Mouse (Mus musculus): Measurements from ENCODE around the gene Tectb. TPM values are rescaled to one million over a fixed set of nuclear protein-coding genes. Genes with fewer than 3 reads are reported as not detected.

The Tectb gene
- polyA plus RNA-seq, 2 experiments: 0.01 to 0.23 TPM

- no peak overlapping the region for H3K9ac ChIP-seq (replicated peaks)
- WGBS (ENCODE audit: insufficient replicate concordance): 58% methylated on average over 1 of the region's 1 CpGs
- H3K4me3 ChIP-seq (ENCODE audit: insufficient read depth in 1 of 2, low read depth in 2 of 2, low read length in 2 of 2): no peak overlapping the region
- H3K9me3 ChIP-seq (ENCODE audit: control insufficient read depth, low read length): no peaks in the 10 kb centered on the region
- TF ChIP-seq EP300 (IDR thresholded peaks at IDR 0.05; ENCODE audit: low read depth) (no peak), CTCF (IDR thresholded peaks at IDR 0.05; ENCODE audit: low read depth) (no peak)
- no peak for ATAC-seq (ENCODE audit: insufficient read depth)
- no peaks in the 10 kb centered on the region for H3K36me3 ChIP-seq (replicated peaks; ENCODE audit: control insufficient read depth, insufficient read depth, low read depth)
- no peak overlapping the region for H3K27ac ChIP-seq
- DNase-seq (ENCODE audit: low read depth in 3 of 3, low spot score in 3 of 3): no peak
- H3K4me1 ChIP-seq (replicated peaks; ENCODE audit: control insufficient read depth in 2 of 2, insufficient read depth in 2 of 2, low read length in 1 of 2): peaks cover 7 to 11% of the 10 kb centered on the region in 2 experiments; a peak in 3 of 4 replicates
- H3K27me3 ChIP-seq (ENCODE audit: control insufficient read depth, insufficient read depth, low read length): no peaks in the 10 kb centered on the region
- H3K4me2 ChIP-seq (ENCODE audit: low read depth): no peak overlapping the region
Measured at GRCm38 (mm10) chr19:55211698-55212097, 31.2 kb downstream of the Tectb start.

GRCm38 (mm10) chr19:55213617-55214340 lies 33.2 kb downstream of the Tectb start:
- Histone ChIP-seq H3K4me1 (replicated peaks; ENCODE audit: control insufficient read depth in 2 of 2, insufficient read depth in 2 of 2, low read length in 1 of 2) (peaks cover 6 to 11% of the 10 kb centered on the region in 2 experiments), H3K27me3 (ENCODE audit: control insufficient read depth, insufficient read depth, low read length) (no peaks in the 10 kb centered on the region), H3K9ac (replicated peaks) (no peak overlapping the region), H3K9me3 (ENCODE audit: control insufficient read depth, low read length) (no peaks in the 10 kb centered on the region), H3K4me3 (ENCODE audit: insufficient read depth in 1 of 2, low read depth in 2 of 2, low read length in 2 of 2) (no peak overlapping the region), H3K27ac (no peak overlapping the region), H3K36me3 (replicated peaks; ENCODE audit: control insufficient read depth, insufficient read depth, low read depth) (no peaks in the 10 kb centered on the region), H3K4me2 (ENCODE audit: low read depth) (no peak overlapping the region)
- ATAC-seq (ENCODE audit: insufficient read depth): no peak
- DNase-seq (ENCODE audit: low read depth in 3 of 3, low spot score in 3 of 3): no peak
- no peak for TF ChIP-seq CTCF (IDR thresholded peaks at IDR 0.05; ENCODE audit: low read depth)
- TF ChIP-seq EP300 (IDR thresholded peaks at IDR 0.05; ENCODE audit: low read depth): no peak
- 71% methylated on average over 12 of the region's 12 CpGs for WGBS (ENCODE audit: insufficient replicate concordance)

DNA sequence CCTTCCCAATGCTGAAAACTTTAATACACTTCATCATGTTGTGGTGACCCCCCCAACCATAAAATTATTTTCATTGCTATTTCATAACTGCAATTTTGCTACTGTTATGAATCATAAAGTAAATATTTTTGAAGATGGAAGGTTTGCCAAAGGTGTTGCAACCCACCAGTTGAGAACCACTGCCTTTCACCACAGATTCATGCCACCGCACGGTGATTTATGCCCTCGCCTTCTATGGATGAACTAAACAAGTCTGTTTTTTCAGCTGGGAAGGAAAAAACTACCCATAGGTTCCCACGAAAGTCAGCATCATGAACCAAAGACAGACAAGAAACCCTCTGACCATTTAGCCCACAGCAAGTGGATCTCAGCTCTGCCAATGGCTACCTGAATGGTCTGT lies 36.3 kb downstream of the Tectb start:
- Histone ChIP-seq H3K9me3 (ENCODE audit: control insufficient read depth, low read length) (no peaks in the 10 kb centered on the region), H3K27ac (no peak overlapping the region), H3K27me3 (ENCODE audit: control insufficient read depth, insufficient read depth, low read length) (no peaks in the 10 kb centered on the region), H3K4me2 (ENCODE audit: low read depth) (no peak overlapping the region), H3K4me1 (replicated peaks; ENCODE audit: control insufficient read depth in 2 of 2, insufficient read depth in 2 of 2, low read length in 1 of 2) (peaks cover 17 to 27% of the 10 kb centered on the region in 2 experiments), H3K36me3 (replicated peaks; ENCODE audit: control insufficient read depth, insufficient read depth, low read depth) (no peaks in the 10 kb centered on the region), H3K4me3 (ENCODE audit: insufficient read depth in 1 of 2, low read depth in 2 of 2, low read length in 2 of 2) (no peak overlapping the region), H3K9ac (replicated peaks) (no peak overlapping the region)
- ATAC-seq (ENCODE audit: insufficient read depth) (no peak), DNase-seq (ENCODE audit: low read depth in 3 of 3, low spot score in 3 of 3) (no peak)
- 81% methylated on average over 4 of the region's 4 CpGs for WGBS (ENCODE audit: insufficient replicate concordance)
- no peak for TF ChIP-seq EP300 (IDR thresholded peaks at IDR 0.05; ENCODE audit: low read depth)
- TF ChIP-seq CTCF (IDR thresholded peaks at IDR 0.05; ENCODE audit: low read depth): no peak

DNA sequence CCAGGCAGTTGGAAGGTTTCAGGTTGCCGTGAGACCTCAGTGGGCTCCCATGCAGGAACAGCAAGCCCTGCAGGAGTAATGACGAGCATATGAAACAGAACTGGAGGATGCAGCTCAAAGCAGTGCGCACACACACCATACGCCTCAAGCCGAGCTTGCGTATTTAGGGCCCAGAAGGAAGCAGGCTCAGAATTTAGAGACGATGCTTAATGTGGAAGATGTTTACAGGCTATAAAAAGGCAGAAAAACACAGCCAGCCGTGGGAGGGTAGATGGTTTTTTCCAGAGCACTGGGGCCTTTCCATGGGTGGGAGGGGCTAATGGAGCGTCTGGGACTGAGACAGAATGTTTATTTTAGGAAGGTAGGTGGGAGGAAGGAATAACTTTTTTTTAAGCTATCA lies 36.8 kb downstream of the Tectb start:
- 72% methylated on average over 9 of the region's 9 CpGs for WGBS (ENCODE audit: insufficient replicate concordance)
- no peak overlapping the region for H3K9ac ChIP-seq (replicated peaks)

GRCm38 (mm10) chr19:55218192-55218739 lies 37.7 kb downstream of the Tectb start:
- peak; percentile 72 to 80 (median 74) for DNase-seq (ENCODE audit: low read depth in 3 of 3, low spot score in 3 of 3)
- H3K9ac ChIP-seq (replicated peaks): peak overlapping the region; percentile 71
- no peaks in the 10 kb centered on the region for H3K9me3 ChIP-seq (ENCODE audit: control insufficient read depth, low read length)
- peaks cover 17 to 27% of the 10 kb centered on the region in 2 experiments for H3K4me1 ChIP-seq (replicated peaks; ENCODE audit: control insufficient read depth in 2 of 2, insufficient read depth in 2 of 2, low read length in 1 of 2)
- 2% methylated on average over 20 of the region's 20 CpGs for WGBS (ENCODE audit: insufficient replicate concordance)
- no peaks in the 10 kb centered on the region for H3K36me3 ChIP-seq (replicated peaks; ENCODE audit: control insufficient read depth, insufficient read depth, low read depth)
- H3K27ac ChIP-seq: peak overlapping the region; percentile 96
- H3K4me2 ChIP-seq (ENCODE audit: low read depth): peak overlapping the region; percentile 89
- H3K4me3 ChIP-seq (ENCODE audit: insufficient read depth in 1 of 2, low read depth in 2 of 2, low read length in 2 of 2): peak overlapping the region; percentile 47 to 87
- peak; percentile 69 for ATAC-seq (ENCODE audit: insufficient read depth)
- H3K27me3 ChIP-seq (ENCODE audit: control insufficient read depth, insufficient read depth, low read length): no peaks in the 10 kb centered on the region
- peak; percentile 90 for TF ChIP-seq CTCF (IDR thresholded peaks at IDR 0.05; ENCODE audit: low read depth)
- no peak for TF ChIP-seq EP300 (IDR thresholded peaks at IDR 0.05; ENCODE audit: low read depth)

More for the DNA sequence above, 36.8 kb downstream of the Tectb start:
- Histone ChIP-seq H3K4me3 (ENCODE audit: insufficient read depth in 1 of 2, low read depth in 2 of 2, low read length in 2 of 2) (no peak overlapping the region), H3K4me2 (ENCODE audit: low read depth) (peak overlapping the region; percentile 89), H3K27me3 (ENCODE audit: control insufficient read depth, insufficient read depth, low read length) (no peaks in the 10 kb centered on the region), H3K4me1 (replicated peaks; ENCODE audit: control insufficient read depth in 2 of 2, insufficient read depth in 2 of 2, low read length in 1 of 2) (peaks cover 17 to 27% of the 10 kb centered on the region in 2 experiments), H3K9me3 (ENCODE audit: control insufficient read depth, low read length) (no peaks in the 10 kb centered on the region), H3K27ac (no peak overlapping the region; the same call in 1 of the 2 replicates), H3K36me3 (replicated peaks; ENCODE audit: control insufficient read depth, insufficient read depth, low read depth) (no peaks in the 10 kb centered on the region)
- DNase-seq (ENCODE audit: low read depth in 3 of 3, low spot score in 3 of 3) (no peak), ATAC-seq (ENCODE audit: insufficient read depth) (no peak)
- TF ChIP-seq EP300 (IDR thresholded peaks at IDR 0.05; ENCODE audit: low read depth) (no peak), CTCF (IDR thresholded peaks at IDR 0.05; ENCODE audit: low read depth) (no peak)

Measured in liver, embryonic 14.5 days (tissue).